Mouse (Mus musculus) ovary, adult 2 months (tissue): ENCODE results near the gene Vmn2r62. TPM values are rescaled to one million over a fixed set of nuclear protein-coding genes. Genes with fewer than 3 reads are reported as not detected.

Experiments used
- polyA plus RNA-seq: library from polyadenylated mRNA; depleted of rRNA; stranded (reverse); fragments of >200 nt; gene quantifications from 2 replicates; pipeline ENCODE4 v1.2.3, GENCODE M21; 2012; rRNA removed

Vmn2r62 gene
- not detected in 2 replicates for polyA plus RNA-seq

GRCm38 (mm10) chr7:42793425-42793824, at the start of gene Vmn2r62:
Gene Vmn2r62 (minus strand): TSS chr7:42793525.

GRCm38 (mm10) chr7:42726917-42727316, 66.4 kb downstream of the Vmn2r62 start, which contains the start of gene Gm17067:
Gene Gm17067 (minus strand): TSS chr7:42727017.

Other genes with a start within 250 kb of the Vmn2r62 start
- gene Gm21028, start 214.9 kb downstream of the Vmn2r62 start, polyA plus RNA-seq: not detected in 2 replicates
- gene Zfp977, start 201.0 kb downstream of the Vmn2r62 start, polyA plus RNA-seq: not detected in 2 replicates
- gene Zfp976, start 150.9 kb downstream of the Vmn2r62 start, polyA plus RNA-seq: 0.25 and 0.32 TPM in 2 replicates
- gene Zfp975, start 100.8 kb downstream of the Vmn2r62 start, polyA plus RNA-seq: 0.25 and 0.31 TPM in 2 replicates
- gene Gm17067, start 66.5 kb downstream of the Vmn2r62 start, polyA plus RNA-seq: not detected in 2 replicates
- gene Gm2381, start 73.7 kb upstream of the Vmn2r62 start, polyA plus RNA-seq: not detected in 2 replicates
- not detected in 2 replicates for gene Vmn2r63, start 140.3 kb upstream of the Vmn2r62 start, polyA plus RNA-seq
- not detected in 2 replicates for gene Gm9268, start 225.2 kb upstream of the Vmn2r62 start, polyA plus RNA-seq